Mouse (Mus musculus): ENCODE measurements around the gene Dgki. TPM values are rescaled to one million over a fixed set of nuclear protein-coding genes. Genes with fewer than 3 reads are reported as not detected.

Dgki gene
- polyA plus RNA-seq, 1 experiment from 2014 or later, result 0.42 TPM

DNA sequence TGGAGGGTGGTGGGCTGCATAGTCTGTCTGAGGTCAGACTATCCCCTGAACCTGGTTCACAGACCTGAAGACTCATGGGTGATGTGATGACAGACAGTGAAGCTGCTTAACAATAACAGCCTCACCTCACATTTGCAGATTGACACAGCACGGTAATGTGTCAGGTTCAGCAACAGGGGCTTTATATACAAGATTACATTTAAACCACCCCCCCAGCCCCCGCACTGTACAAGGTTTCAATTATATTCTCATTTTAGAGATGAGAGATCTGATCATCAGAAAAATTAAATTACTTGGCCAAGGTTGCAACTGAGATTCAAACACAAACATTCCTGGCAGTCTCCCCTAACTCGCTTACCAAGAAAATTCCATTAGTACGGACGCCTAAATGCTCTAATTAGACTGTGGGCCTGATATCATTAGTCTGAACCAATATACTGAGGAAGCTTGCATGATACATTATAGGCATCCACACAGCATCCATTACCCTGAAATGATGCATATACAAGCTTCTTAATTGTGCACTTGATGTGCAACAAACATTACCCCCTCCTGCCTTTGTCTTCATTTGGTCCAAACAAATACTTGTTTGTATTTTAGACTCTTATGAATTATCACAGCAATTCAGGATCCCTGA is 330.6 kb downstream of the Dgki start:
- TF ChIP-seq CTCF (IDR thresholded peaks at IDR 0.05; ENCODE audit: low read depth), result no peak
- Histone ChIP-seq H3K4me2 (replicated peaks; ENCODE audit: low read depth) (no peak overlapping the region), H3K27ac (ENCODE audit: low read depth, low read length) (no peak overlapping the region), H3K9ac (ENCODE audit: low read depth, low read length) (no peak overlapping the region), H3K36me3 (ENCODE audit: control insufficient read depth, insufficient read depth) (no peaks in the 10 kb centered on the region), H3K9me3 (ENCODE audit: control insufficient read depth) (no peaks in the 10 kb centered on the region), H3K27me3 (replicated peaks; ENCODE audit: control insufficient read depth, insufficient read depth, low read length) (no peaks in the 10 kb centered on the region), H3K4me1 (replicated peaks; ENCODE audit: control insufficient read depth, insufficient read depth, low read length) (no peaks in the 10 kb centered on the region), H3K4me3 (ENCODE audit: low read depth, low read length) (no peak overlapping the region)
- WGBS, result 83% methylated on average over 5 of the region's 5 CpGs
- no peak for ATAC-seq

DNA sequence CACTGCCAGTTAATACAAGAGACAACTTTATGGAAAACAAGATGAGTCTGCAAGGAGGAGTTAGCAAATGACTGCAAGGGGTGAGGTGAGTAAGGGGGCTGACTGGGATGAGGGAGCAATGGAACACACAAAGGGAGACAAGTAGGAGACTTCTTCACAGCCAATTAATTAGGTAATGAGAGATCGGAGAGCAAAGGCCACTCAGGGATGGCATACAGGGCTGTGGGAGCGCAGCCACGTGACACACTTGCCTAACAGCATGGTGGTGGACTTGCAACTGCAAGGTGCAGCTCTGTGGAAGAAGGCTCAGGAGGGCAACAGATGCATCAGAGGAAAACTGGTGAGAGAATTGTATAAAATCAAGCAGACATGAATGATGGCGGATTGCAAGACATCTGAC is 339.3 kb downstream of the Dgki start:
- no peak for ATAC-seq
- H3K4me2 ChIP-seq (replicated peaks; ENCODE audit: low read depth), result no peak overlapping the region
- WGBS, result 91% methylated on average over 4 of the region's 4 CpGs

DNA sequence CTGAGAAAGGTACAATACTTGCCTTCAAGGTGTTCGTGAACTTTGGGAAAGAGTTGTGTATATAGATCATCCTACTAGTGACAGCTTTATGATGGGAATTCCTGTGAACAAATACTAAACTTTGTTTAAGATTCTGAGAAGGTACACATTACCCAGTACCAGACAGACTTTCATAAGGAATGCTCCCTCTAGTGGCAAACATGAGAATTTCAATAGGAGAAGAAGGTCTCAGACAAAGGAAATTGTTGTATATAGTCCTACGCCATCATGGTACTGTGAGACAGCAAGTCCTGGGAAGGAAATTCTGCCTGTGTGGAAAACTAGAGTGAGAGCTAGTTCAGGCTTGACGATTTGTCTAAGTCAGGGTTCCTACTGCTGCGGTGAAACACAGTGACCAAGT is 344.7 kb downstream of the Dgki start:
- Histone ChIP-seq H3K27ac (ENCODE audit: low read depth, low read length) (no peak overlapping the region), H3K36me3 (ENCODE audit: control insufficient read depth, insufficient read depth) (no peaks in the 10 kb centered on the region), H3K4me2 (replicated peaks; ENCODE audit: low read depth) (no peak overlapping the region), H3K27me3 (replicated peaks; ENCODE audit: control insufficient read depth, insufficient read depth, low read length) (no peaks in the 10 kb centered on the region), H3K9me3 (ENCODE audit: control insufficient read depth) (no peaks in the 10 kb centered on the region), H3K4me1 (replicated peaks; ENCODE audit: control insufficient read depth, insufficient read depth, low read length) (no peaks in the 10 kb centered on the region), H3K4me3 (ENCODE audit: low read depth, low read length) (no peak overlapping the region), H3K9ac (ENCODE audit: low read depth, low read length) (no peak overlapping the region)
- no peak for ATAC-seq
- 82% methylated on average over 4 of the region's 4 CpGs for WGBS
- TF ChIP-seq CTCF (IDR thresholded peaks at IDR 0.05; ENCODE audit: low read depth), result peak; percentile 65

More for the DNA sequence above, 339.3 kb downstream of the Dgki start:
- H3K36me3 ChIP-seq (ENCODE audit: control insufficient read depth, insufficient read depth), result no peaks in the 10 kb centered on the region
- H3K9me3 ChIP-seq (ENCODE audit: control insufficient read depth), result no peaks in the 10 kb centered on the region
- no peak for TF ChIP-seq CTCF (IDR thresholded peaks at IDR 0.05; ENCODE audit: low read depth)
- H3K9ac ChIP-seq (ENCODE audit: low read depth, low read length), result no peak overlapping the region
- H3K27ac ChIP-seq (ENCODE audit: low read depth, low read length), result no peak overlapping the region
- no peak overlapping the region for H3K4me3 ChIP-seq (ENCODE audit: low read depth, low read length)
- no peaks in the 10 kb centered on the region for H3K4me1 ChIP-seq (replicated peaks; ENCODE audit: control insufficient read depth, insufficient read depth, low read length)
- H3K27me3 ChIP-seq (replicated peaks; ENCODE audit: control insufficient read depth, insufficient read depth, low read length), result no peaks in the 10 kb centered on the region

- H3K27ac ChIP-seq (ENCODE audit: low read depth, low read length), result no peak overlapping the region
- no peaks in the 10 kb centered on the region for H3K36me3 ChIP-seq (ENCODE audit: control insufficient read depth, insufficient read depth)
- no peaks in the 10 kb centered on the region for H3K9me3 ChIP-seq (ENCODE audit: control insufficient read depth)
- no peak overlapping the region for H3K4me2 ChIP-seq (replicated peaks; ENCODE audit: low read depth)
- no peak overlapping the region for H3K9ac ChIP-seq (ENCODE audit: low read depth, low read length)
- H3K4me1 ChIP-seq (replicated peaks; ENCODE audit: control insufficient read depth, insufficient read depth, low read length), result no peaks in the 10 kb centered on the region
- H3K4me3 ChIP-seq (ENCODE audit: low read depth, low read length), result no peak overlapping the region
- WGBS, result 68% methylated on average over 3 of the region's 3 CpGs
- no peaks in the 10 kb centered on the region for H3K27me3 ChIP-seq (replicated peaks; ENCODE audit: control insufficient read depth, insufficient read depth, low read length)
- no peak for ATAC-seq
- TF ChIP-seq CTCF (IDR thresholded peaks at IDR 0.05; ENCODE audit: low read depth), result no peak
These were observed 349.3 kb downstream of the Dgki start for GRCm38 (mm10) chr6:36950648-36951047.

DNA sequence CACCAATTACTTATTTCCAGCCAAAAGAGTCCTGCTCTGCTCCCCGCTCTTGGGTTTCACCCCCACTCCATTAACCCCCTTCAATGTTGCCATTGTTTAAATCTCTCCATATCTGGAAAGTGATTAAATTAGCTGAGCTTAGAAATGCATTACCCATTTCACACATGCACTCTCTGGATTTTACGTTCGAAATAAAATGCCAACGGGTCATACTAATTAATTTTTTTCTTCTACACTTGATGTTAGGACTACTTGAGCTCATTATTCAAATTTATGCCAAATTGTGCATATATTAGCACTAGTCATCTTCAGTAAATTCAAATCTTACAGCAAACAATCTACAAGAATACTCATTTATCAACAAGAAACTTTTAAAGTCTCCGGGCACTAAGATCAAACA is 352.1 kb downstream of the Dgki start:
- WGBS, result 89% methylated on average over 5 of the region's 5 CpGs
- no peaks in the 10 kb centered on the region for H3K9me3 ChIP-seq (ENCODE audit: control insufficient read depth)
- TF ChIP-seq CTCF (IDR thresholded peaks at IDR 0.05; ENCODE audit: low read depth), result no peak

GRCm38 (mm10) chr6:36937527-36937926 is 362.5 kb downstream of the Dgki start:
- Histone ChIP-seq H3K27ac (ENCODE audit: low read depth, low read length) (no peak overlapping the region), H3K4me1 (replicated peaks; ENCODE audit: control insufficient read depth, insufficient read depth, low read length) (no peaks in the 10 kb centered on the region), H3K4me3 (ENCODE audit: low read depth, low read length) (no peak overlapping the region), H3K9me3 (ENCODE audit: control insufficient read depth) (no peaks in the 10 kb centered on the region), H3K4me2 (replicated peaks; ENCODE audit: low read depth) (no peak overlapping the region), H3K27me3 (replicated peaks; ENCODE audit: control insufficient read depth, insufficient read depth, low read length) (no peaks in the 10 kb centered on the region), H3K36me3 (ENCODE audit: control insufficient read depth, insufficient read depth) (no peaks in the 10 kb centered on the region), H3K9ac (ENCODE audit: low read depth, low read length) (no peak overlapping the region)
- no peak for TF ChIP-seq CTCF (IDR thresholded peaks at IDR 0.05; ENCODE audit: low read depth)
- ATAC-seq, result no peak
- WGBS, result 55% methylated on average over 2 of the region's 2 CpGs

More for the DNA sequence above, 352.1 kb downstream of the Dgki start:
- H3K4me2 ChIP-seq (replicated peaks; ENCODE audit: low read depth), result no peak overlapping the region
- no peak for ATAC-seq
- no peak overlapping the region for H3K9ac ChIP-seq (ENCODE audit: low read depth, low read length)
- no peaks in the 10 kb centered on the region for H3K4me1 ChIP-seq (replicated peaks; ENCODE audit: control insufficient read depth, insufficient read depth, low read length)
- H3K4me3 ChIP-seq (ENCODE audit: low read depth, low read length), result no peak overlapping the region
- H3K27me3 ChIP-seq (replicated peaks; ENCODE audit: control insufficient read depth, insufficient read depth, low read length), result no peaks in the 10 kb centered on the region
- no peak overlapping the region for H3K27ac ChIP-seq (ENCODE audit: low read depth, low read length)
- H3K36me3 ChIP-seq (ENCODE audit: control insufficient read depth, insufficient read depth), result no peaks in the 10 kb centered on the region

- no peaks in the 10 kb centered on the region for H3K36me3 ChIP-seq (ENCODE audit: control insufficient read depth, insufficient read depth)
- H3K9me3 ChIP-seq (ENCODE audit: control insufficient read depth), result no peaks in the 10 kb centered on the region
- H3K27me3 ChIP-seq (replicated peaks; ENCODE audit: control insufficient read depth, insufficient read depth, low read length), result no peaks in the 10 kb centered on the region
- H3K4me3 ChIP-seq (ENCODE audit: low read depth, low read length), result no peak overlapping the region
- no peak overlapping the region for H3K27ac ChIP-seq (ENCODE audit: low read depth, low read length)
- no peak overlapping the region for H3K4me2 ChIP-seq (replicated peaks; ENCODE audit: low read depth)
- no peak for TF ChIP-seq CTCF (IDR thresholded peaks at IDR 0.05; ENCODE audit: low read depth)
- no peak for ATAC-seq
- H3K4me1 ChIP-seq (replicated peaks; ENCODE audit: control insufficient read depth, insufficient read depth, low read length), result no peaks in the 10 kb centered on the region
- WGBS, result 87% methylated on average over 4 of the region's 4 CpGs
- no peak overlapping the region for H3K9ac ChIP-seq (ENCODE audit: low read depth, low read length)
These were observed 363.2 kb downstream of the Dgki start for GRCm38 (mm10) chr6:36936816-36937215.
